Mouse (Mus musculus): ENCODE data around the gene Hrg.
"Not testable (repeated sequence)": the region's sequence is repeated elsewhere in the genome, so short reads cannot be mapped to it uniquely, and the experiment has no call there.

Hrg gene

DNA sequence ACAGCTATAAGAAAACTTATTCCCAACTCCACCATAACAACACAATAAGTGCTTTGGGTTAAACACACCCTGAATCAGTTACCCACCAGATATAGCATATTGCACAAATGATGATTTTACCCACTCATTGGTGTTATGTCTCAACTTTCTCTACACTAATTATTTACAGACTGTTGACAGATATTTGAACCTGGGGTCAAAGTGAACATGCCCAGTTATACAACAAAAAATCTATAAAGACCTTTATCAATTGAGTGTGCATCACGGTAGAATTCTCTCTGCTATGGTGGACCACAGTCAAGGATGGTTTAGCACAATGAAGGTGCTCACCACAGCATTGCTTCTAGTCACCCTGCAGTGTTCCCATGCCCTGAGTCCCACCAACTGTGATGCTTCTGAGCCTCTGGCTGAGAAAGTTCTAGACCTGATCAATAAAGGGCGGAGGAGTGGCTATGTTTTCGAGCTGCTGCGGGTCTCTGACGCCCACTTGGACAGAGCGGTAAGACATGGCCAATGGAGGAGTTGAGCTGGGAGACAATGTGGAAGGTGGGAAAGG is at the start of gene Hrg:
Gene Hrg (plus strand): TSS at position 233 of the 556 bp plus-strand sequence.
- in situ Hi-C loops (cut with MboI, MseI), result loop anchor here in 1 of 2 experiments (10.0 kb wide), 1 partner anchor 1984 kb away; no protein-coding TSS in a partner anchor

DNA sequence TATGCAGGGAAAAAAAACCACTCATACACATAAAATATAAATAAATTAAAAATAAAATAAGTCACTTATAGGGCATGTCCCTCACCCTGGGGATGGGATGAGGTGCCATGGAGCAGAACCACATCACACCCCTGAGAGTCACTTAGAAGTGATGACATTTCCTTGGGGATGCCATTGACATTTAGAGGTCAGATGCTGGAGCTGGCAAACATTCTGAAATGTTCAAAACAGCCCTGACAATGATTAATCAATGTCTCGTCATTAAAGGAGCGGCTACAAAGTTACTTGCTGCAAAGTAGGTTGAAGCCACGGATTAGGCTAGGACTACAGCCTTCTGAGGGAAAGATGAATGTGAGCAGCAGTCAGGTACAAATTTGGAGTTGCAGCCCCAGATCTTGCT is 49.5 kb upstream of the Hrg start:
- in situ Hi-C loops (cut with MboI, MseI), result no loop called here

DNA sequence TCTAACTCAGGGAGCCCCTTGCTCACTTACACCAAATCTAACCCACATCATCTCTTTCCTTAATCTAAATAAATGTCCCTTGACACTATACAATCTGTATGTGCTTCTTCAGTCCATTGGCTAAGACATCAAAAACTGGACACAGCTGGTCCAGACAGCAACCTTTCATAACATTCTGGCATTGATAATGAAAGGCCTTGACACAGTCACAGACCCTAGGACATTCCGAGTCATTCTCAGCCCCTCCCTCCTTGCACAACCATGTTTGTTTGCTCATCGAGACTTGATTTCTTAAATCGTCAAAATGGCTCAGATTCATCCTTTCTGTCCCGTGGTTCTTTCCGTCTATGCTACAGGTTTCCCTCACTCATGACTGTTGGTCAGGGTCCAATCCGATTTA is 41.6 kb upstream of the Hrg start:
- in situ Hi-C loops (cut with MboI, MseI), result no loop called here

GRCm38 (mm10) chr16:22911986-22912385 is 38.9 kb upstream of the Hrg start:
- in situ Hi-C loops (cut with MboI, MseI), result no loop called here

DNA sequence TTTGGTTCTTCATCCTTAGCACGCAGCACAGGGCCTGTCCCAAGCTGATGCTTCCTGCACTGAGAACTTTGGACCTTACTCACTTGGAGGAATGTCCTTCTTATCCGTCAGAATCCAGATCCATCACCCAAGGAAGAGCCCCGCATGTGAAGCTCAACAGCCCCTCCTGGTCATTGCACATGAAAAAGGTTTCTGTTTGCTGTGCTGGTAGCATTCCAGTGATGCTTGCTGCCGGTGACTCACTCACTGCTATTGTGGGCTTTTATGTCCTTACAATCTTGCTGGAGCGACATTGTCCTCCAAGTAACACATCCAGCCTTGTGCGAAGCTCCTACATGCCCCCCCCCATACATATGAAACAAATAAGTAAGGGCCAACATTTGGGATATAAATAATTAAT is 38.0 kb upstream of the Hrg start:
- in situ Hi-C loops (cut with MboI, MseI), result no loop called here

GRCm38 (mm10) chr16:22914276-22914675 is 36.6 kb upstream of the Hrg start:
- in situ Hi-C loops (cut with MboI, MseI), result no loop called here

- in situ Hi-C loops (cut with MboI, MseI), result no loop called here
Observed at GRCm38 (mm10) chr16:22918034-22918433, 32.8 kb upstream of the Hrg start, which contains the start of gene Fetub. TSS of gene Fetub (plus strand) at chr16:22918334.

GRCm38 (mm10) chr16:22918664-22919312 is 32.1 kb upstream of the Hrg start:
- in situ Hi-C loops (cut with MboI, MseI), result no loop called here

- in situ Hi-C loops (cut with MboI, MseI), result no loop called here
Observed at GRCm38 (mm10) chr16:22919971-22920854, 30.7 kb upstream of the Hrg start.

DNA sequence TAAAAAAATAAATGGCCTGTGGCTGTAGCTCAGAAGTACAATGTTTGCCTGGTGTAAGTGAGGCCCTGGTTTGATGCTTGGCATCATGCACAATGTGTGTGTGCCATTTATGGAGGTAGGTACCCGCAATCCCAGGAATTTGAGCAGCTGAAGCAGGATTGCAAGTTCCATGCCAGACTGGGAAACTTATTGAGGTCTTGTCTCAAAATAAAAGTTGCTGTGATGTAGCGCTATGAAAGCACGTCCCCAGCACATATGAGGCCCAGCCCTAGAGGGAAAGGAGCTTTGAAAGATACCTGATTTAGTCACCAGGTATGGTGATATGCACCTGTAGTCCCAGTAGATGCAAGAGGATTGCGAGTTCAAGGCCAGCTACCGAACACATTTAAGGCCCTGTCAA is 29.1 kb upstream of the Hrg start:
- in situ Hi-C loops (cut with MboI, MseI), result no loop called here

- in situ Hi-C loops (cut with MboI, MseI), result no loop called here
Observed at GRCm38 (mm10) chr16:22922433-22922832, 28.4 kb upstream of the Hrg start.

DNA sequence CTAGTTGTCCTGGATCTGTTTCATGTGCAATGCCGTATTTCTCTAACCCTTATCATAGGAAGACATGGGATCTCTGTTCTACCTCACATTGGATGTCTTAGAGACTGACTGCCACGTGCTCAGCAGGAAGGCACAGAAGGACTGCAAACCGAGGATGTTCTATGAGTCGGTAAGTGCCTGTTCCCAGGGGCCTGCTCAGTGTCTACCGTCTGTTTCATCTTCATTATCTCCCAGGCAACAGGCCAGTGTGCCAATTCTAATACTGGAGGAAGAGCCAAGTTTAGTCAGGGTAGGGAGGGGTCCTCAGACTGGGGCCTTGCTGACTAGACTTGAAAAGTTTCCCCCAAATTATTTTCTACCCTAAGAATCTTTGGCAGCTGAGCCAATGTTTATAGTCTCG is 21.3 kb upstream of the Hrg start:
- in situ Hi-C loops (cut with MboI, MseI), result no loop called here

GRCm38 (mm10) chr16:22931431-22932200 is 19.3 kb upstream of the Hrg start:
- in situ Hi-C loops (cut with MboI, MseI), result no loop called here

DNA sequence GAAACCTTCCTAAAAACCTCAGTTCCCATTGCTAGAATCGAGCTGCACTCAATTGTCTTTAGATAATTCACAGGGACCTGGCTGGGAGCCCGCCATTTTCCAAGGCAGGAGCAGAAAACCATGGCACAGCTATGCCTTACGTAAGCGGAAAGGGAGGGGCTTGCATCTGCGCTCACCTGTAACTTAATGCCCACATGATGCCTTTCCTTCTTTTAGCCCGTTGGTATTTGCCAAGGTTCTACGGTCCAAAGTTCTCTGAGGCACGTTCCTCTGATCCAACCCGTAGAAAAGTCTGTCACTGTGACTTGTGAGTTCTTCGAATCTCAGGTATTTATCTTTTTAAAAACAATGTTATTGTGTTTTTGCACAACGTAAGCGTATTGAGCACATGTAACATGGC is 13.2 kb upstream of the Hrg start:
- in situ Hi-C loops (cut with MboI, MseI), result no loop called here

GRCm38 (mm10) chr16:22938541-22938940 is 12.3 kb upstream of the Hrg start:
- in situ Hi-C loops (cut with MboI, MseI), result no loop called here

GRCm38 (mm10) chr16:22939120-22939695 is 11.7 kb upstream of the Hrg start:
- in situ Hi-C loops (cut with MboI, MseI), result no loop called here

DNA sequence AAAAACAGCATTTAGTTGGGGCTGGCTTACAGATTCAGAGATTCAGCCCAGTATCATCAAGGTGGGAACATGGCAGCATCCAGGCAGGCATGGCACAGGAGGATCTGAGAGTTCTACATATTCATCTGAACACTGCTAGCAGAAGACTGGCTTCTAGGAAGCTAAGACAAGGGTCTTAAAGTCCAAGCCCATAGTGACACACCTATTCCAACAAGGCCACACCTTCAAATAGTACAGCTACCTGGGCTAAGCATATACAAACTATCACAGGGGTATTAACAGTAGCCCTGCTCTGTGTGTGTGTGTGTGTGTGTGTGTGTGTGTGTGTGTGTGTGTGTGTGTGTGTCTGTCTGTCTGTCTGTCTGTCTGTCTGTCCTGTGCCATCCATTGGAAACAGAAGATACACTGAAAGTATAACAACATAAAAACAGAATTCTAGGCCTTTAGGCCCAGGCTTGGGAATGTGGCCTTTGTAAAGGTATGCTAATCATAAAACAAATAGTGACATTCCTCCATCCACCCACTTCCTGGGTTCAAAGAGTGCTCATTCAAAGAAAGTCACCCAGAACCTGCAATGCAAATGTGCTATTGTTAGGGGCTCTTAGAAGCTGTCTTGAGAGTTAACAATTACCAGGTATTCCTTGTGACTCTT is 8.9 kb upstream of the Hrg start:
- in situ Hi-C loops (cut with MboI, MseI), result not testable (repeated sequence)

DNA sequence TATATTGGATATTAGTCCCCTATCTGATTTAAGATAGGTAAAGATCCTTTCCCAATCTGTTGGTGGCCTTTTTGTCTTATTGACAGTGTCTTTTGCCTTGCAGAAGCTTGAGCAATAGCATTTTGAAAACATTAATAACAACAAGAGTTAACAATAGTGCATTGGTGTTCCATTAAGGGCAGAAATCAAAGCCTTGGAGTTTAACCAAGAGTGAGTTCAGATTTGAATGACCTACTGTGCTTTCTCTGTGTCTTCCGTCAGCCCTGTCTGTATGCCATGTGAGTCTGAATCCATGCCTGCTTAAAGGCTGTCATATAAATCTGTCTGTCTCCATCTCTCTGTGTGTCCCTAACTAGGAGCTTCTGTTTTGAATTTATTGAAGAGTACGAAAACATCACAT is 3.5 kb upstream of the Hrg start:
- in situ Hi-C loops (cut with MboI, MseI), result no loop called here

GRCm38 (mm10) chr16:22953069-22953468 is 2.2 kb downstream of the Hrg start:
- in situ Hi-C loops (cut with MboI, MseI), result loop anchor here in 1 of 2 experiments (10.0 kb wide), 1 partner anchor 1982 kb away; no protein-coding TSS in a partner anchor

DNA sequence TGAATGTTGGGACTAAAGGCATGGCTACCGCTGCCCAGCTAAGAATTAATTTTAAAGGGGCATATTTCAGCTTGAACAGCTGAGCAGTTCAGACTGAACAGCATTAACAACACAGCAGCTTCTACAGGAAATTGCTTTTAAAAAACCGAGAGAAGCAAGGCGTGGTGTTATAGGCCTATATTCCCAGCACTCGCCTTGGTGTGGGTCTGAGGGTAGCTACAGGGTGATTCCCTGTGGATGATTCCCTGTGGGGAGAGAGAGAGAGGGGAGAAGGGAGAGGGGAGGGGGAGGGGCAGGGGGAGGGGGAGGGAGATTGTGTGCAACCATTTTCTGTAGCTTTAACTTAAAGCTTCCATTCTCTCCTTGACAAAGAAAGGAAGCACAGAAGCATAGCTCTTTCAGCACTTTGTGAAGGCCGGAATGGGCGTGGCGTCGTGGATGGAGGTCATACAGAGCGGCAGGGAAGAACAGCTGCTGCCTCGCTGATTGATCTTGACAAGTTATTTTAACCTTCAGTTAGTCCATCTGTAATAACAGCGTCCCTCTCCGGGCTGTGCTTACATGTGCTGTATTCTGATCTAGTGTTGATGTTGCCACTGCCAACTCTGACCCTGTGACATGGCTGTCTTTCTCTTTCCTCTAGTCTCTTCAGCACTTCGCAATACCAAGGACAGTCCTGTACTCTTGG is 4.7 kb downstream of the Hrg start:
- in situ Hi-C loops (cut with MboI, MseI), result loop anchor here in 1 of 2 experiments (10.0 kb wide), 1 partner anchor 1979 kb away; no protein-coding TSS in a partner anchor
